Mouse (Mus musculus) forebrain, embryonic 12.5 days (tissue): ENCODE measurements around the gene Tas2r125. TPM values are rescaled to one million over a fixed set of nuclear protein-coding genes. Genes with fewer than 3 reads are reported as not detected.
"Not testable (repeated sequence)": the region's sequence is repeated elsewhere in the genome, so short reads cannot be mapped to it uniquely, and the experiment has no call there.

Experiments used
- ATAC-seq: fragments of 200-750 bp; cut with Nextera tagmentation; 2 replicates; pipeline ENCODE4 v1.8.0; 2017; ENCODE audit warnings: moderate TSS enrichment; ENCODE audit not compliant: low FRiP score
- H3K27ac ChIP-seq: fragments of 300-500 bp; sonication (generic); 2 replicates; pipeline ENCODE4 v1.5.1; 2016; ENCODE audit warnings: mild to moderate bottlenecking
- H3K27me3 ChIP-seq: fragments of 300-500 bp; sonication (generic); 2 replicates; pipeline ENCODE4 v1.6.1; 2016; ENCODE audit warnings: mild to moderate bottlenecking
- H3K36me3 ChIP-seq: fragments of 300-500 bp; sonication (generic); replicated peaks from 2 replicates; pipeline ENCODE4 v1.6.1; 2016; ENCODE audit warnings: mild to moderate bottlenecking
- H3K4me1 ChIP-seq: fragments of 300-500 bp; sonication (generic); 2 replicates; pipeline ENCODE4 v1.6.1; 2016
- H3K4me2 ChIP-seq: fragments of 300-500 bp; sonication (generic); 2 replicates; pipeline ENCODE4 v1.6.1; 2016; ENCODE audit warnings: mild to moderate bottlenecking, moderate library complexity
- H3K4me3 ChIP-seq: fragments of 300-500 bp; sonication (generic); replicated peaks from 2 replicates; pipeline ENCODE4 v1.5.1; 2016; ENCODE audit warnings: mild to moderate bottlenecking
- H3K9ac ChIP-seq: fragments of 300-500 bp; sonication (generic); 2 replicates; pipeline ENCODE4 v1.6.1; 2016; ENCODE audit warnings: mild to moderate bottlenecking
- H3K9me3 ChIP-seq: fragments of 300-500 bp; sonication (generic); 2 replicates; pipeline ENCODE4 v1.6.1; 2016
- WGBS: fragments of 180-500 bp; shearing (Covaris S2); methylation state at CpG from one replicate; pipeline ENCODE4 v1.1.7; 2016; 5-methylcytosine and 5-hydroxymethylcytosine counted together
- polyA plus RNA-seq: library from polyadenylated mRNA; unstranded; fragments of >200 nt; fragmentation: Nextera tagmentation; extraction: Ambion mirVana; gene quantifications from 2 replicates; pipeline ENCODE4 v1.2.1, GENCODE M21; 2016

The Tas2r125 gene
- not detected in 2 replicates for polyA plus RNA-seq

GRCm38 (mm10) chr6:132909351-132909750 is at the start of gene Tas2r125:
Tas2r125 (plus strand) TSS chr6:132909651.
- H3K36me3 ChIP-seq, result no peaks in the 10 kb centered on the region
- no peak within 1 kb of the TSS for H3K27ac ChIP-seq
- no peak within 1 kb of the TSS for H3K9ac ChIP-seq
- H3K4me1 ChIP-seq, result no peaks in the 10 kb centered on the region
- ATAC-seq, result no peak
- no peak within 1 kb of the TSS for H3K4me3 ChIP-seq
- no peaks in the 10 kb centered on the region for H3K9me3 ChIP-seq
- WGBS, result 90% methylated on average over 3 of the region's 3 CpGs
- no peaks in the 10 kb centered on the region for H3K27me3 ChIP-seq
- H3K4me2 ChIP-seq, result no peak within 1 kb of the TSS

- H3K36me3 ChIP-seq, result no peaks in the 10 kb centered on the region
- H3K9ac ChIP-seq, result no peak within 1 kb of the TSS
- H3K4me3 ChIP-seq, result no peak within 1 kb of the TSS
- no peak within 1 kb of the TSS for H3K27ac ChIP-seq
- H3K4me1 ChIP-seq, result no peaks in the 10 kb centered on the region
- H3K9me3 ChIP-seq, result no peaks in the 10 kb centered on the region
- no peak for ATAC-seq
- no peaks in the 10 kb centered on the region for H3K27me3 ChIP-seq
- no peak within 1 kb of the TSS for H3K4me2 ChIP-seq
Measured at GRCm38 (mm10) chr6:132867708-132868107, 41.7 kb upstream of the Tas2r125 start, which contains the start of gene Tas2r110. Tas2r110 (plus strand) TSS chr6:132868008.

GRCm38 (mm10) chr6:132892711-132893110 is 16.7 kb upstream of the Tas2r125 start, which contains the start of gene Tas2r113:
Tas2r113 (plus strand) TSS chr6:132893011.
- no peak for ATAC-seq
- H3K36me3 ChIP-seq, result no peaks in the 10 kb centered on the region
- no peaks in the 10 kb centered on the region for H3K4me1 ChIP-seq
- H3K27ac ChIP-seq, result no peak within 1 kb of the TSS
- no peaks in the 10 kb centered on the region for H3K27me3 ChIP-seq
- no peaks in the 10 kb centered on the region for H3K9me3 ChIP-seq
- H3K4me3 ChIP-seq, result no peak within 1 kb of the TSS
- no peak within 1 kb of the TSS for H3K4me2 ChIP-seq
- WGBS, result 76% methylated on average over 1 of the region's 1 CpGs
- H3K9ac ChIP-seq, result no peak within 1 kb of the TSS

GRCm38 (mm10) chr6:132941376-132941775 is 31.9 kb downstream of the Tas2r125 start:
- H3K4me2 ChIP-seq, H3K27me3 ChIP-seq, H3K9ac ChIP-seq, H3K4me3 ChIP-seq, H3K4me1 ChIP-seq, H3K36me3 ChIP-seq, H3K27ac ChIP-seq, ATAC-seq, H3K9me3 ChIP-seq: not testable (repeated sequence)

- no peaks in the 10 kb centered on the region for H3K36me3 ChIP-seq
- no peak for ATAC-seq
- WGBS, result 79% methylated on average over 2 of the region's 2 CpGs
- no peak within 1 kb of the TSS for H3K27ac ChIP-seq
- H3K27me3 ChIP-seq, result no peaks in the 10 kb centered on the region
- no peak within 1 kb of the TSS for H3K4me2 ChIP-seq
- no peak within 1 kb of the TSS for H3K9ac ChIP-seq
- H3K4me3 ChIP-seq, result no peak within 1 kb of the TSS
- no peaks in the 10 kb centered on the region for H3K9me3 ChIP-seq
- no peaks in the 10 kb centered on the region for H3K4me1 ChIP-seq
Measured at GRCm38 (mm10) chr6:132950802-132951201, 41.4 kb downstream of the Tas2r125 start, which contains the start of gene Tas2r129. Tas2r129 (plus strand) TSS chr6:132951102.

- Histone ChIP-seq H3K36me3 (no peaks in the 10 kb centered on the region), H3K9me3 (no peaks in the 10 kb centered on the region), H3K4me3 (no peak within 1 kb of the TSS), H3K4me1 (no peaks in the 10 kb centered on the region), H3K27ac (no peak within 1 kb of the TSS), H3K9ac (no peak within 1 kb of the TSS), H3K27me3 (no peaks in the 10 kb centered on the region), H3K4me2 (no peak within 1 kb of the TSS)
- no peak for ATAC-seq
- 71% methylated on average over 1 of the region's 1 CpGs for WGBS
Measured at GRCm38 (mm10) chr6:132957819-132958218, 48.4 kb downstream of the Tas2r125 start, which contains the start of gene Tas2r131. Tas2r131 (minus strand) TSS chr6:132957919.

Other genes with a start within 250 kb of the Tas2r125 start
- not detected in 2 replicates for gene Tas2r121, start 208.6 kb upstream of the Tas2r125 start, polyA plus RNA-seq
- gene Tas2r122, start 197.7 kb upstream of the Tas2r125 start, polyA plus RNA-seq, result not detected in 2 replicates
- gene Tas2r115, start 171.6 kb upstream of the Tas2r125 start, polyA plus RNA-seq, result not detected in 2 replicates
- gene Tas2r124, start 154.9 kb upstream of the Tas2r125 start, polyA plus RNA-seq, result not detected in 2 replicates
- not detected in 2 replicates for gene Tas2r102, start 147.5 kb upstream of the Tas2r125 start, polyA plus RNA-seq
- gene Tas2r136, start 131.5 kb upstream of the Tas2r125 start, polyA plus RNA-seq, result not detected in 2 replicates
- not detected in 2 replicates for gene Tas2r117, start 106.8 kb upstream of the Tas2r125 start, polyA plus RNA-seq
- not detected in 2 replicates for gene Tas2r123, start 62.5 kb upstream of the Tas2r125 start, polyA plus RNA-seq
- gene Tas2r116, start 54.2 kb upstream of the Tas2r125 start, polyA plus RNA-seq, result not detected in 2 replicates
- not detected in 2 replicates for gene Tas2r110, start 41.6 kb upstream of the Tas2r125 start, polyA plus RNA-seq
- not detected in 2 replicates for gene Tas2r113, start 16.6 kb upstream of the Tas2r125 start, polyA plus RNA-seq
- not detected in 2 replicates for gene Tas2r129, start 41.5 kb downstream of the Tas2r125 start, polyA plus RNA-seq
- not detected in 2 replicates for gene Tas2r131, start 48.3 kb downstream of the Tas2r125 start, polyA plus RNA-seq
- not detected in 2 replicates for gene Tas2r109, start 71.3 kb downstream of the Tas2r125 start, polyA plus RNA-seq
- not detected in 2 replicates for gene Tas2r103, start 127.5 kb downstream of the Tas2r125 start, polyA plus RNA-seq
- gene Tas2r140, start 146.2 kb downstream of the Tas2r125 start, polyA plus RNA-seq, result not detected in 2 replicates
- 100.0 and 102 TPM in 2 replicates for gene Smim10l1, start 195.3 kb downstream of the Tas2r125 start, polyA plus RNA-seq